Mouse (Mus musculus): ENCODE data around the gene Ripply3. TPM values are rescaled to one million over a fixed set of nuclear protein-coding genes. Genes with fewer than 3 reads are reported as not detected.
"Not testable (repeated sequence)": the region's sequence is repeated elsewhere in the genome, so short reads cannot be mapped to it uniquely, and the experiment has no call there.

Gene Ripply3
- total RNA-seq, 2 experiments from 2014 or later: 3.7 to 4.0 TPM

DNA sequence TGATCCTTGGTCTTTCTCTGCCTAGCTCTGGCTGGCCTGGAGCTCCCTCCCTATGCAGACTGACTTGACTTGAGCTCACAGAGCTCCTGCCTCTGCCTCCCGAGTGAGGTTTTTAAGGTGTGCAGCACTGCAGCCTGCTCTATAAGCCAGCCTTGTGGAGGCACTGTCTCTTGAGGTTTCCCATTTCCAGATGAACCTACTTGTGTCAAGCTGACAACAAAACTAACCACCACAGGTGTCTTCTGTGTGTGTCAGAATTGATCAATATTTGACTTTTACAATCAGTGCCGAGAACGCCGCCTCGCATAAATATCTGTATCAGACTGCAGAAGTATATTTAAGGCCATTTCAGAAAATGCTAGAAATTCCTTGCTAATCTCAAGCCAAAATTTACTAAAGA, 13.6 kb upstream of the Ripply3 start:
- DNase-seq: no peak

DNA sequence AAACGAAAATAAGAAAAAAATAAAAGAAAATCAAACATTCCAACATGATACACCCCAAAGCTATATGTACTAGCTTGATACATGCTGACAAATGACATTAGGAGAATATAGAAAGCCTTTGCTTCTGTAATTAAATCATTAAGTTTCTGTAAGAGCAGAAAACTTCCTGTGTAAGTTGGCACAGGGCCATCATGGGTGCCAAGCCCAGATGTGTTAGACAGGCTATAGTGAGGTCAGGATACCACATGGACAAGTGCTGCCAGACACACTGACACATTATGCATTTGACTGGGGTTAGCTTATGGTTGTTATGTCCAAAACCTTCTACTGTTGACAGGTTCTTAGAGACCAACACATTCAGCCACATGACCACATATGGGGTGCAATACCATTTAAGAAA, 13.0 kb upstream of the Ripply3 start:
- DNase-seq: no peak

DNA sequence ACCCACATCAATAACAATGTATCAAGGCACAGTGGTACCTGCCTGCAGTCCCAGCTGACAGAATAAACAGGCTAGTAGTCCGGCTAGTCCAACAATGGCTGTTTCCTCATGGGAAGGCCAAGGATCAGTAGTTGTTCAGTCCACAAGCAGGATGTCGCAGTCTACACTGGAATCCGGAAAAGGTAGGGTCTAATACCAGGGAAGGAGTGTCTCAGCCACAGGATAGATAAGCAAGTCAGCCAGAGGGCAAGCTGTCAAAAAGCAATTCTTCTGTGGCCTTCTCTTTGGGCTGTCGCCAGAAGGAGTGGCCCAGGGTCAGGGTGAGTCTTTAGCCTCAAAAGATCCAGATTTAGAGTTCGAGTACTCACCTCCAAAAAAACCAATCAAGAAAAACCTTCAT, 10.5 kb upstream of the Ripply3 start:
- peak; percentile 54 to 78 for DNase-seq

GRCm38 (mm10) chr16:94320223-94320622, 8.0 kb upstream of the Ripply3 start:
- no peak for DNase-seq

GRCm38 (mm10) chr16:94323681-94324080, 4.5 kb upstream of the Ripply3 start:
- DNase-seq: no peak

DNA sequence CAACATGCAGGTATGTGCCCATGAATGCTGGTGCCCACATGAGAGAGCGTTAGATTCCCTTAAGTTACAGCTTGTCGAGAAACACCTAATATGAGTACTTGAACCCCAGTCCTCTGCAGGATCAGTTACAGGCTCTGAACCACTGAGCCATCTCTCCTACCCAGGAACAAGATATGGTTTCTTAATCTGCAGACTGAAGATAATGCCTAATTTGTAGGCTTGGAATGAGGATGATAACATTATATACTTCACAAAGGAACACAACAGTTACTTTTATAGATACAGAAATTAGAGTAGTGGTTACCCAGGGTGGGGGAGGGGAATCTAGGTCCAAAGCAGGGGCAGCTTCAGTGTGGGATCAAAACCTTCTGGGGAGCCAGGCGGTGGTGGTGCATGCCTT, 2.2 kb upstream of the Ripply3 start:
- no peak for DNase-seq

DNA sequence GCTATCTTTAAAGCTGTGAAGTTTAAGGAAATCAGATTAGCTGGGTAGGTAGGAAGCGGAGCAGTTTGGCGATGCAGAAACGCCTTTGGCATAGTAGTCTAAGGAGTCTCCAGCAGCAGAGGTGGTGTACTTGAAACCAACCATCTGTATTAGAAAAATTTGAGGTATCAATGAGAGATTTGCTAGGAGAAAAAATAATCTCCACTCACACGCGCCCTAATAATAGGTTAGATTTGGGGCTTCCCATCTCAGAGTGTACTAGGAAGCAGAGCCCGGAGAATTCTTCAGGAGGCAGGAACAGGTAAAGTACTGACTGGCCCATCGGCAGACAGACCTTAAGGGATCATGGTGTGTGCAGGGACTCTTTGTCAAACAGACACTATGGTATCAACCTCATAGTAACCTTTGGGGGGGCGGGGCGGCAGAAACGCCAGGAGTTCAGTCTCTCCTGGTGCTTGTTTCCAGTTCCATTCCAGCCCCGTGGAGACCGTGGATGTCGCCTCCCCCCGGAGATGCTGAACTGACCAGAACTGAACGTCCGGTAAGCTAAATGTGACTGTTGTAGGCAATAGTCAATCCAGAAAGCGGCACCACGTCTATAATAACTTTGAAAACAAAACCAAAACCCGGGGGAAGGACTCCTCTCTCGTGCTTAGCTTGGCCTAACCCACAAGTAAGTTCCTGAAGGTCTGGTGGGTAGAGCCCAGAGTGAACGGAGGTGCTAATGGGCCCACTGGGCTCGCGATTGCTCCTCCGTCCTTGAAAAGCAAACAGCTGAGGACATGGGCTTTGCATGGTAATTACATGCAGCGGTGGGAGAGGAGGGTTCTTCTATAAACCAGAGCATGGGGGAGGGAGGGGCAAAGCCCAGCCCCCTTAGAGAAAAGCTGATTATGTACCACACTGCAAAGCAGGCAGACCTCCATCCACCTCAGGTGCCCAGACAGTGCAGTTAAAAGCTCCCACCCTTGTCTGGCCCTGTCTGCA, 954 bp downstream of the Ripply3 start:
- DNase-seq: no peak

DNA sequence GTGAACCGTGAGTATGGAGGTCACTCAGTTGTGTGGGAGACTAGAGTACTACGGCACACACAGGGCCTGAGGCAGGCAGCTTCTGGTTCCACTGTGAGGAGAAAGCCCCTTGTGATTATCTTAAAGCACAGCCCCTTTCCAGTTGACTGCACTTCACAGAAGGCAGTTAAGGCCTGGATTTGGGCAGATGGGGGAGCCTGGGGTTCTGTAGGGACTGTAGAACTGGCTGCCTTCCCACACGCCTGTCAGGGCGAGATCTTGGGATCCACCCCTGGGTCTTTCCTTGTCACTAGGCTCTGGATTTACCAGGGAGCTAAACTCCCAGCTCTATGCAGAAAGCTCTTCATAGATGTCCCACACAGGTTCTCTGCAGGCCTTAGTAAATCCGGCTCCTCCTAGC, 2.2 kb downstream of the Ripply3 start:
- no peak for DNase-seq

DNA sequence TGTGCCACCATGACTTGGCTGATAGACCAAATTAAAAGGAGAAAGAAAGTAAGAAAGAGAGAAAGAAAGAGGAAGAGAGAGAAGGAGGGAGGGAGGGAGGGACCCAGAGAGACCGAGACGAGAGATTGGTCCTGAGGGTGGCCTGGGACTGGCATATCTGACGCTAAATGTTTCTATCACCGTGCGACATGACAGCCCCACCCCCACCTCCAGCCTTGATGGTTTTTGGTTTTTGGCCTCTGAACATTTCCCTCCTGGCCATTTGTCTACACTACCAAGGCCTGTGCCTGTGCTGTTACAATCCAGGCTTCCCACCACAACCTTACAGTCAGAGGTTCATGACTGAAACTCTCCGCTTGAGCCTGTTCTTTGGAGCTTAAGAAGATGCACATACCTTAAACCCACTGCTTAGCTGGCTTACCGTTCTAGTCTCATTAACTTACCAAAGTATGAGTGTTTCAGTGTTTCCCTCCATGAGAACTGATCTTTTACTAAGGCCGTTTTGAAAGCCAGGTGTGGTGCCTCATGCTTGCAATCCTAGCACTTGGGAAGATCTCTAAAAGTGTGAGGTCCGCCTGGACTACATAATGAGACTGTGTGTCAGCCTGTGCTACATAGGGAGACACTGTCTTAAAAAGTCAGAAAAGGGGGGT, 3.1 kb downstream of the Ripply3 start:
- DNase-seq: no peak

DNA sequence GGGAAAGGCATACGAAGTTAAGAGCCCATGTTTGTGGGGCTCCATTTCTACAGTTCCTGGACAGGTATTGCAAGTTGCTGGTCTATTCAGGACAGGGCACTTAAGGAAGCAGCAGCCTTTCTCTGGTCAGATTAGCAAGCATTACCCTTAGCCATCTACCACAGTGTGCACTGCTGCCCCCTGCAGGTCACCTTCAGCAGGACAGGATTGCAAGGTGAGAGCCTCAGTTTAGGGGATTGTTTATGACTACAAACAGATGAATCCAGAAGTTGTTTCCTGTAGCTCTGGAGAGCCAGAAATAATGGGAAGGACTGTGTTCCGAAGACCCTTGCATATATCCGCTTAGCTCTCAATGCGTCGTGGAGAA, 3.6 kb downstream of the Ripply3 start:
- DNase-seq: peak; percentile 60 to 89

- DNase-seq: no peak
Measured at GRCm38 (mm10) chr16:94335656-94336055, 7.4 kb downstream of the Ripply3 start.

- not testable (repeated sequence) for DNase-seq
Measured at GRCm38 (mm10) chr16:94339164-94340160, 11.2 kb downstream of the Ripply3 start.

- DNase-seq: no peak
Measured at GRCm38 (mm10) chr16:94345733-94346132, 17.5 kb downstream of the Ripply3 start.

GRCm38 (mm10) chr16:94347080-94347731, 19.0 kb downstream of the Ripply3 start:
- peak in 1 of 2 experiments; percentile 23 for DNase-seq

- no peak for DNase-seq
Measured at GRCm38 (mm10) chr16:94348779-94349178, 20.6 kb downstream of the Ripply3 start.

GRCm38 (mm10) chr16:94349588-94350286, 21.5 kb downstream of the Ripply3 start:
- no peak for DNase-seq

DNA sequence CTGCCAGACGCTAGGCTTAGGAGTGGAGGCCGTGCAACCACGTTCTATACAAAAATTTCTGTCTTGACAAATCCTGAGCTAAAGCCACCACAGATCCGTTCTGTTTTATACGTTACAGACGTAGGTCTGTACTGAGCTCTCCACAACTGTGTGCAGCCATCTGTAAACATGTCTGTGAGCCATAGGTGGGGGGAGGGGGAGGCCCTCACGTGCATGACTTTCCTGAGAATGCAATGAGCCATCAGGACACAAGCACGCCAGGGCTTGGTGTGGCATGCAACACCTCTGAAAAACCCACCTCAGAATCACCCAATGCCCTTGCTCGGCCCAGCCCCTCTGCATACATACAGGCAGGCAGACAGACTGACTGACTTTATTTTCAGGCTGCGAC, 22.1 kb downstream of the Ripply3 start:
- no peak for DNase-seq

DNA sequence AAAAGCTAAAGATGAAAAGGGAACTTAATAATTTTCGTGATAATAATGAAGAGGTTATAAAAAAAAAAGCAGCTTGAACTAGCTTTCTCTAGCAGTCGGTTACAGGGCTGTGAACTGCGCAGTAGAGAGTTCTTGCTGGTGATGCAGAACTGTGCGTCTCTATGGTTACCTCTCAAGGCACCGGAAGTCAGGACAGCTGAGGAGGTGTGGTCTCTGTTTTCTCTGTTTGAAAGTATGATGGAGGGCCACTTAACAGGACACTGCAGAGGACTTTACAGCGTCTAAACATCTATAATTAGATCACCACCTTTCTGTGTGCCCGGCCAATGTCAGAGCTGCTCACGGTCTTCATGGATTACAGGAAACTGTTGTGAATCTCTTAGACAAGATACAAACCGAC, 26.2 kb downstream of the Ripply3 start:
- DNase-seq: peak; percentile 23 to 26

DNA sequence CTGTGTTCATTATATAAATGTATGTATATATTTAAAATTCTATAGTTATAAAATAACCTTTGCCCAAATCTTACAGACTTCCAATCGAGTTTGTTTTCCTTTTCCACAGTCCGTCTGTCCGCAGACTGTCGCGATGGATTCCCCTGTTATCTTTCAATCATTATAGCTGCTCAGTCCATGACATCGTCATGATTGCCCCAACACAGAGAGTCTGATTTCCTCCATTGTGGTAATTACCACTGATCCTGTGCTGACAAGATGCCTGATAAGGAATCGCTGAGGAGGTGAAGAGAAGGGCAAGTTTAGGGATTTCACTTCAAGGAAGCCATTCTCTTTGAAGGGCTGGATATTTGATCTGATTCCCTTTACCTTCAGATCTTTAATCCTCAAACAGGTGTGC, 27.8 kb downstream of the Ripply3 start:
- no peak for DNase-seq

GRCm38 (mm10) chr16:94356776-94357494, 28.7 kb downstream of the Ripply3 start:
- no peak for DNase-seq

Measured in heart, adult 18-20 months (tissue).